Mouse (Mus musculus): ENCODE measurements around the gene Ell2.

Gene Ell2

DNA sequence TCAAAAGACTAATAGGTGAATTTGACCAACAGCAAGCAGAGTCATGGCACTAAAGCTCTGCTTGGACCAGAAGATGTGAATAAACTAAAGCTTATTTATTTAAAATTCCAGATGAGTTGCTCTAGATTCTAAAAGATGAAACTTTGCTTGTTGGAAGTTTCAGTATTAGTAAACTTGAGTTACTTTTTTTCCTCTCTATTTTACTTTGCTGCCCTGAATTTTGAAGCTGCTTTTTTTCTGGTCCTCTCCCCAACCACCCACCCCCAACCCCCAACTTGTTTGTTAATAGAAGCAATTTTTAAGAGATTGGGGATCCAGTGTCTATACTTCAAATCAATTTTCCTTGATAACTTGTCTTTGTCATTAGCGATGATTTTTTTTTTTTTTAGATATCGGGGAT is 64.2 kb downstream of the Ell2 start:
- DNase-seq, result no peak

DNA sequence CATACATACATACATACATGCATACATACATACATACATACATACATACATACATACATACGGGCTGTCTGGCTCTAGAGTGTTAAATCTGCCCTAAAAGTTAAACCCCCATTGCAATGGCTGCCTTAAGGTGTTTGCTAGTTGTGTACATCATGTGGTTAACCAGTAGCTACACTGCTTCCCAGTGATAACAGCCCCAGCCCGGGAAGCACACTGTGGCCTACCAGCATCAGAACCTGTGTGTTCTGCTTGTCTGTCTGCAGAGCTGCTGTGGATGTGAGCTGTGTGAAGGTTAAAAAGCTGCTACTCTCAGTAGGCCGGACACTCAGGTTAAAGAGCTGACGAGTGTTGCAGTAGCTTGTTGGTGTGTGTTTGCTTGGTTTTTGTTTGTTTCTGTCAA is 64.8 kb downstream of the Ell2 start:
- no peak for DNase-seq

DNA sequence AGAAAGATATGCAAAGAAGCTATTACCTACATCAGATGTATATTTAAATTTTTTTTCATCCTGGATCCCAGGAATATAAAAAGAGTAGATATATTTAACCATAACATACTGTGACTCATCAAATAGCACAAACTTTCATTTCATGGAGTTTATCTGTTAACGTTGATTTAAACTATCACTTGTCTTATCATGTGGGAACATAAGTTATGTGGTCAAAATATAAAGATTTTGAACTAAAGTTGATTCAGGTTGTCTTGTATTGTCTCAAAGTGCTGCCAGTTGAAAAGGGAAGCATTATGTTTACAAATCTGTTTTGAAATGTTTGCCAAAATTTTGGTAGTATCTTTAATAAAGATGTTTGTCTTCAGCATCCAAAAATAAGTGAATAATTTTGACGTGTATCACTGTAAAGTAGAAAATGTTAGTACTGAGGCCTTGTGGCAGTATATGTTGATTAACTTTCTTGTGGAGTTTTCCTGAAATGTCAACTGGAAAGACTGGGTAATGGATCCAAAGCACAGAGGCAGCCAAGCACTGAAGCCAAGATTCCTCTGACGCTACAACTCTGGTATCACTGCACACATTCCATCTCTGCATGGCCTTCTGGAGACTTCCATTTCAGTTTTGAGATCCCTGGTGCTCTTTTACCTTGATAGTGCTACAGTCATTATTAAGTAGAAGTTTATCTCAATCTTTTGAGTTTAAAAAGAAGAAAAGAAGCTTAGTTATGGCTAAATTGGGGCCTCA is 65.6 kb downstream of the Ell2 start:
- no peak for DNase-seq

DNA sequence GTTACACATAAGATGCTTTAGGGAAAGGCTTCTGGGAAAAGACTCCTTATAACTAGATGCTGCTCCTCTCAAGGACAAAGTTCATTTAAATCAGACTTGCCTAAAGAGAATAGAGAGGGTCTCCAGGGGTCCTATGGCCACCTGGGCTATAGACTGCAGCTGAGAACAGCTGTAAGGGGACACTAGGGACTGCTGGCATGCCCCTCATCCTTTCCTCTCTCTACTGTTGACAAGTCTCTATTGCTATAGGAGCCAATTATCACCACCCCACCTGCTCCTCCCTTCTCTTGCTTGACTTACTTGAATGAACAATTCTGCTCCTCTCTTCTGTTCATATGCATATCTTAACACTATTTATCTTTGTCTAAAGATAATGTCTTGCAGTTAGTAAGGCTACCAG is 69.4 kb downstream of the Ell2 start:
- no peak for DNase-seq

DNA sequence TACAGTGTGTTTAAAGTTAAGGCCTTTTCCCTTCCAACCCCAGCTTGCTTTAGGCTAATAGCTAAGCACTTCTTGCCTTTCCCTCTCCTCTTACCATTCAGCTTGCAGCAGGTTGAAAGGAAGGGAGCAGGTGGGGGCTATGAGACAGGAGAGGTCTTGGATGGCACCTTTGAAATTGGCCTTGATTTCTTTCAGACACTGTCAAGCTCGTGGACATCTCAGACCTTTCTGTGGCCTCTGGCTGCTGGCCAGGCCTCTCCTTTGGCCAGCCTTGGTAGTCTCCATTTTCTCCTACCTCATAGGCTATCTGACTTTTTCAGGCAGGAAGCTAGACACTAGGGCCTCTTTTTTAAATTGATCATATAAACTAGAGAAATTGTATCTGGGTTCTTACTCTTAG is 70.1 kb downstream of the Ell2 start:
- DNase-seq, result no peak

DNA sequence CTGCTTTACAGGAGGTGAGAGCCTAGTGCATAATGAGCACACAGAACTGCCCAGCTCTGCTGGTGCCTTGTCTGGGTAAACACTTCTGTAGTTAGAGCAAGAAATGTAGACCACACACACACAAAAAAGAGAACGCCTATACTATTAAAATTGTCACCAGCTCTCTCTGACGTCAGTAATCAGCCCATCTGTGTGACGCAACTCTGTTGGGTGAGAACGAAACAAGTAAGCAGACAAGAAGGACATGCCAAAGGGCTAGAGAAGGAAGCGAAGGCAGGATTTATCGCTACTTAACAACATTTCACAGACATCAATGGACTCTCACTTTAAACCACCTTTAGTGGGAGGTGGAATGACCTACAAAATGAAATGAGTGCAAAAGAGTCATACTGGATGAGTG is 71.6 kb downstream of the Ell2 start:
- DNase-seq, result no peak

DNA sequence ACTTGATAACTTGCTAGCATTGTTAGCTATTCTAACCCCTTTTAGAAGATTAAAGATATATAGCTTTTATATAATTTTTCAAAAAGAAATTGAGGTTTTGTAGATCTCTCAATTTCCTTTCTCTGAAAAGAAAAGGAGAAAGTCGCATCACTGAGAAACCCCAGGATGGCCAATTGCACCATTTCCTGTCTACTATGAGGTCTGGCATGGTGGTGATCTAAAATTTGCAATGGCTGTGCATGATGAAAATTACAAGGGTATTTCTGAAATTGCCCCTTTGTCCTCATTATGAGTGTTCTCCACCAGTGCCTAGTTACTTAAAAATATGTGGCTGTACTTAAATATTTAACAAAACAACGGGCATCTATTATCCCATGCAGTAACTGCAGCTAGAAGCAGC is 72.6 kb downstream of the Ell2 start:
- DNase-seq, result no peak

DNA sequence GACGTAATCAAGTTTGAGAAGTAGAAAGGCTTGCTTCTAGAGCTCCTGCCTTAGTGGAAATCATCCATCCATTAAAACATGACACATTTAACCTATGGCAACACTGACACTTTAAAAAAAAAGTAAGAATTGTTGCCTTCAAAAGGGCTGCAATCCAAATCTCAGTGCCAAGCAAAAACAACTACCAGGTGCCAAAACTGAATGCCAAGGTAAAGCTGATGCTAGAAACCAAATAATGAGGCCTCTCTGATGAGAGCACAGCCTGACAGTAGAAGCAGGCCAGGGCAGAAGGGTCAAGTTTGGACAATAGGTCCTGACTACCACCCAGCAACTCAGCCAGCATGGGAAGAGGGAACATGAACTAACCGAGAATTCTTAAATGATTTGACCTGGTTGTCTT is 73.5 kb downstream of the Ell2 start:
- DNase-seq, result no peak

DNA sequence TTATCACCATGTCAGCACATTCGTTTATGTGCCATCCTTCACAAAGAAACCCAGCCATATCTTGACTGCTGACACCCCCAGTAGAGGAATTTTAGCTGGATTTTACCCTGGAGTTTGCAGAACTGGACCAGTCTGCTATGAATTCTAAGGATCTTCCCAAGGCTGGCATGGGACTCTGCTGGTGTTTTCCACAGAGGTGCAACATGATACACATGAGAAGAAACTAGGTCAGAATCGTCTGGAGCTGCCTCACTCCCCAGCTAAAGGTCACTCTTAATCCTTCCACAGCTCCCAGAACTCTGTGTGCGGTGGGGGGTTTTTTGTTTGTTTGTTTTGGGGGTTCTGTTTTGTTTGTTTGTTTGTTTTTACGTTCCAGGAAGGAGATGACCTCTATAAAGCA is 79.2 kb downstream of the Ell2 start:
- DNase-seq, result no peak

DNA sequence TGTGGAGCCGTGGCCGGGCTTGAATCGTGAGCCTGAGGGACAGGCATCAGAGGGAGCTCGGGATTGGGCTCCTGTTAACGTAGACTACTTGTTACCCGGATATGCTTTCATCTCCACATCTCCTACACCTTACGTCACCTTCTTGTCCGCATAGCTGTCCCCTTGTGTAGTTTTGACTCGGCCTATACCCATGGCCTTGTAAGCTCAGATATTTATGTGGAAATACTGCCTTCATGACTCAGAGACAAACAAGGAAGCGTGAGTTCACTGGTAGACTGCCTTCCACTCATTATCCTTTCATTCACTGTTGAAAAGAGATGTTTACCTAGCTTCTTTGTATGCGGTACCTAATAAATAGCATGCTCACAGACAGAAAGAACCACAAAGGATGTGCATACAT is 79.7 kb downstream of the Ell2 start:
- no peak for DNase-seq

DNA sequence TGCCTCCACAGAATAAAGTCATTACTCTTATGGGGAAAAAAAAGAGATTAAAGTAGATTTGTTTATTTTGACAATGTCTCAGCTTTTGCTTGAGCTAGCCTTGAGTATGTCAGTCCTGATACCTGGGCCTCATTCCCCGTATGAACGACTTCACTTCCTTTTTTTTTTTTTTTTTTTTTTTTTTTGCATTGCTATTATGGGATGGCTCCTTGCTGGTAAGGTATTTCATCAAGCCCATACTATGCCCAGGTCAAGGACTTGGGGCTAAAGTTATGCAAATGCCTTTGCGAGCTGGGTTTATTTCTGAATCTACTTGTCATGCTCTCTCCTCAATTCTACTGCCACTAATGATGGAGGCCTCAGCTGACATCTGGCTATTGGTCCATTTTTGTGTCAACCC is 80.8 kb downstream of the Ell2 start:
- DNase-seq, result no peak

DNA sequence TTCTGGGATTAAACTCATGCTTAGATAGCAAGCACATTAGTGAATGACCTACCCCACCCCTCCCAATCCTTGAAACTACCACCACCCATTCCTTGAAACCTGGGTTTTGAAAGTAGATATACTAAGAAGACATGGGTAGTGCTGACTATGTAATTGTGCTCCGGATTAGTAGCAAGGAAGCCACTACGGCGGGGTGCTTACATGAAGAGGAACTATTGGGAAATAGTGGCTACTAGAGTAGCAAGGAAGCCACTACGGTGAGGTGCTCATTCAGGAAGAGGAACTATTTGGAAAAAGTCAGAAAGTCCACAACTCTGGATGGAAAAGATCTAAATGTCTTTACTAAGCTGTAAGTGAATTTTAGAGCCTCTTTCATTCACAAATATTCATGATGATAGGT is 81.6 kb downstream of the Ell2 start:
- no peak for DNase-seq

DNA sequence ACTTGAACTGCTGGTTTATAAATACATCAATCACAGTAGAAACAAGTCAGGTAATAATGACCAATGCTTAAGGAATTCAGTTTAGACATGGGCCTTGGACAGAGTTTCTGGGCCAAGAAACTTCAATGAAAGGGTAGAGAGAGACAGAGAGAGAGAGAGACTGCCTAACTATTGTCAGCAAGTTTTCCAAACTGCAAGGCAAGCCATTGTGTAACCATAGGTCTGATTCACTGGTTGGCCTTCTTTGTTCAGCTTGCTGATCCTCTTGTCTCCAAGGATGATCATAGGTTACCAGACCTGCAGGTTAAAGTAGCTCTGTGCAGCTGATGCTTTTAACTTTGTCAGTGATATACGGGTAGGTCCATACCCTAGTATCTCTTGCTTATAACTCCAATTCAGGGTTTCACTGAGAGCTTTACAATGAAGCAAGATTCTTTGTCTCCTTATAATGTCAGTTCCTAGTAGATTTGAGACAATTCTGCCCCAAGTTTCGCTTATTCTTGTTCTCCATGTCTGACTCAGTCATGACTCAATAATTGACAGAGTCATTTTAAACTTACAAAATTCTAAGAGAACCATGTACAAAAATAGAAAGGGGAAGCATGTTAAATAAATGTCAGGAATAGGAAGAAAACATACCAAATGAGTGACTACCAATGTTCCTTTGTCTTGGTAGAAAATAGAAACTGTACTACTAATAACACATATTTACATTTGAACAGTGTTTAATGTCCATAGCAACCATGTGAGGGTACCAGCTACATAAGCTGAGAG is 82.7 kb downstream of the Ell2 start:
- no peak for DNase-seq

DNA sequence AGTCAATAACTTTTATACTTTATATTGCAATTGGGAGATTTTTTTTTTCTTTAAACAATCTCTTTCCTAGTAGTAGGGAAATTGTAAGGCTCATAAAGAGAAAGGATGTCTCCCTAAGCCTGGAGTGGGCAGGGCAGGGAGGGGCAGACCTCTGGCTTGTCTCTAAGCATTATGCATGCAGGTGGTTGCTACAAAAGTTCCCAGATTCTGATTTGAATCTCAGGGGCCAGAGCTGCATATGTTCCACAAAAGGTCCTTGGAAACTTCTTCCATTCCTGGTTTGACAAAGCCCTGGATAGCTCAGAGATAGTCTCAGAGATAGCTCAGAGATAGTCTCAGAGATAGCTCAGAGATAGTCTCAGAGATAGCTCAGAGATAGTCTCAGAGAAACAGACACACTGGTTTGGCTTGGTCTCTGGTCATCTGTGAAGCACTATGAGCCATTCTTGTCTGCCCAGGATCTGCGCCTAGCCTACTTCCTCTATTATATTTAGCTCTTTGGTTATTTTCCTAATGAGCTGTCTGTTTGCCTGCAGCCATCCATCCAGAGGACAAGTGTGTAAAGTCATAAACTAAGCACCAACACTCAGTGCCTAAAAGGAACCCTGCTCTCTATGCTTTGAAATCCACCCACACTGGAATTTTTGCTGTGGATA is 84.1 kb downstream of the Ell2 start:
- DNase-seq, result no peak

DNA sequence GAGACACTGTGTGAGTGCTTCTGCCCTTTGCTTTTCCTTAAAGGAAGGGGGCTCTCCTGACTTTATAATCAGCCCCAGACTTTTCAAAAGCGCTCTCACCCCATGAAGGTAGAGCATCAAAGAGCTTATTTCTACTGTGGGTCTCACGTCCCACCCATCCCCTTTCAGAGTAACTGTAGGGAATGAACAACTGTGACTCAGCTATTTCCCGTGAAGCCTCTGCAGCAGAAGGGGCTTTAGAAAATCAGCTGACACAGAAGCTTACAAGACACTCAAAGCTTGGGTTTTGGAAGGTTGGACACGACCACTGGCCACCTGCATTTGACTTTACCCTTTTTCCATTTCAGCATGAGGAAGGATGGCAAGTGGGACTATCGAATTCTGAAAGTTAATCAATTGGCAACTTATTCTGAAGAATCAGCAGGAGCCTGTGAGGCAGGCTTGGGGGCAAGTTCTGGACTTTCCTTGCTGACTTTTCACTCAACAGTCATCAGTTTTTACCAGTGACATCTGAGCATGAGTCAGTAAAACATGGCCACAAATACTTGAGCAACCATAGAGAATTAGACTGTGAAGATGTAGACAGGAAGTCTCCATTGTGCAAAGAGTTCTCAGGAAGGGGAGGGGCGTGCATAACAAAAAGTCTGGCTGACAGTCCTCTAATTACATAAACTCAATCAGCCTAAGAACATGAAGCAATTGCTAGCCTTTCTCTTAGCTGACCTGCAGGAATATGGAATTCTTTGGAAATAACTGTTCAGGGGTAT is 87.5 kb downstream of the Ell2 start:
- no peak for DNase-seq

DNA sequence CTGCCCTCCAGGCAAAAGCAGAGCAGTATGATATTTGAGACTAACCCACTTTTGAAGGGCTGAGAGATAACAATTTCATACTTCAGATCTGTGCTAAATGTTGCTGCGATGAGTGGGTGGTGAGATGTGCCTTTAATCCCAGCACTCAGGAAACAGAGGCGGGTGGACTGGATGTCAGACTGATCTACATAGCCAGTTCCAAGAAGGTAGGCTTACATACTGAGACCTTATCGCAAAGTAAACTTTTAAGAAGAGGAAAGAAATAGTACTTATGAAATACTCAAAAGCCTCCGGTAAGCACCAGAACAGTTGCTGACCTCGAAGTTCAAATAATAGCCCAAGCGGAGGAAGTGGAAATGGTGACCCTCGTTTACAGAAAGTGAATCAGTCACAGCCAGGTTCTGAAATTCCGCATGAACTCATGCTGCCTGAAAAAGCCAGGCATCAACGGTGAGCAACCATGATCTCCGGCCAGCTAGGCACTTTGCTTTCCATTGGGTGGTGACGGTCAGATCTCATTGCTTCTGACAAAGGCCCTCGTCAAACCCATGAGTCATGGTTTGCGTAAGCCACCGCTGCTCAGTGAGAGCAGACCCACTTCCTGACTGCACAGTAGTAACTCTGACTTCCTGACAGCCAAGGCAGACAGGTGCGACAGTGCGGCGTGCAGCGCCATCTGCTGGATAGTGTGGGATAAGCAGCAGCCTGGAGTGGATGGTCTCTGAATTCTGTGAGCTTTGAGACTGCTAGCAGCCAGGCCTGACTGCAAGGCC is 91.0 kb downstream of the Ell2 start:
- DNase-seq, result peak; percentile 92

DNA sequence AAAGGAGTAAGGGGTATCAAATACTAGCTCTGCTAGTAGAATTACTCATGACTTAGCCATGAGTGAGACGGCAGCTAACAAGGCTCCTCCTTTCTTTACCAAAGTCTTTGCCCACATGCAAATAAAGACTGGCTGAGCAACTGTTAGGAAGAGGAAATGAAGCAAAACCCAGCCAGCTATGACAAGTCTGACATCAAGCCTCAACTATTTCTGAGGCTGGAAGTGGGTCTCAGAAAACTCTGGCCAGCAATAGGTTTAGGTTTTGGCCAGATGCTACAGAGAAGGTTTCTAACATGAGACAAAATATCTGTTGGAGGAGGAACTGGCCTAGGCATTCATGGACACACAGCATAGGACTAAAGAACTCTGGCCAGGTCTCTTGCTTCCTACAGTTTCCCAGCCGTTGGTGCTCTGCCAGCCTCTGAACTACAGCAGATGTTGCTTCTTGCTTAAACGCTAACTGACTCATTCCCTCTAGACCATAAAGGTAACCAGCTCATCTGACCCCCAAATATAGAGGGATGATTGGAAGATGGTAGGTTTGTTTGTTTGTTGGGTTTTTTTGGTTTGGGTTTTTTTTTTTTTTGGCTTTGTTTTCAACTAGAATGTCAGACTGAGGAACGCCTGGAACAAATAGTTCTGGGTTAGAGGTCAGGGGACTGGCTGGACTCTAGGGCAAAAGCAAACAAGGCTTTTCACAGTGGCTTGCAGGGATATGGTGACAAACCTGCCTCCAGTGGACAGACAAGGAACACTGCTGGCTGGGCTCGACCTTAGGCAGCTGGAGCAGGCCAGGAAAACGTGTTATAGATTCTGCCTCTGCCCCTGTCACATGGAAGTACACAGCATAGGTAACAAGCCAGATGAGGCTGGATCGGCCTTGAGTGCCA is 92.1 kb downstream of the Ell2 start:
- no peak for DNase-seq

DNA sequence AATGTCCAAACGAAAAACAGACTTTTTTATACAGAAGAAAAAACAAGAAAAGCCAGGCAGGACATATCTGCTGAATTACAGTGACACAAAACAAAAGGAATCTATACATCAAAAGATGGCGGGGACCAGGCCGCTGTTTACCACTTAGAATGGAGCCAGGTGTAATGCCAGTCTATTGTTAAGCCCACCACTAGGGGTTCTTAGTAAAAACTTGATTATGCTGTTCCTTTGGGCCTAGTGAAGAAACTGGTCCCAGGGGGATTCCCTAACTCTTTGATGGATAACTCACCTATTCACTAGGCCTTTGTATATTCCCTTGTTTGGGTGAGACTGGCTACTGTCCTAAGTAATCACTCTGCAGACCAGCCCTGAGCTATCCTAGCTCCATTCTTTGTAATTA is 92.9 kb downstream of the Ell2 start:
- DNase-seq, result no peak

DNA sequence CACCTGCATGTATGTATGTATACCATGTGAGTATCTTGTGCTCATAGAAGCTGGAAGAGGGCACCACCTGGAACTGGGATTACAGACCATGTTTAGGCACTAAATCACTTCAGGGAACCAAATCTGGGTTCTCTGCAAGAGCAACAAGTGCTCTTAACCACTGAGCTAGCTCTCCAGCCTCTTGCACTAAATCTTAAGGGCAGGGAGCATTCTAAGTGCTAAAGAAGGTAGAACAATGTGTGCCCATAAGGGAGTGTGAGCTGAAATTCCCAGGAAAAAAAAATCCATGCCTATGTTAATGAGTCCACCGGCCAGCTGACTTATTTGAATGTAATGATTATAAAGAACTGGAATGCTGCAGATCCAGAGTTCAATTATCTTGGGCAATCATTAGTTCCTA is 101.4 kb downstream of the Ell2 start:
- DNase-seq, result no peak

DNA sequence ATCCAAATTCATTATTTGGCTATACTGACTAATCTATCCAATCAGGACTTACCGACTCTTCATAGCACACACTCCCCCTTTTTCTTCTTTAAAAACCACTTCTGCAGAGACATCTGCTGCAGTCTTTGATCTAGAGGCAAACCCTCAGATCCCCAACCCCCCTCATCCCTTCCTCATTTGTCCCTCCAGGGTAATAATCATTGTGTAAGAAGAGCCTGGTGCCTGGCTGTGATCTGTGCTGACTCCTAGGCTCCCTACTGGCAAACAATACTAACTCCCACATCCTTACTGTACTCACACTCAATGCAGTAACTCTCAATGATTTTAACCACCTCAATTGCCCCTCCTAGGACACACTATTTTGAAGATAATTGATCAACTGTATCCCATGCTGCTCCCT is 103.4 kb downstream of the Ell2 start:
- DNase-seq, result no peak

DNA sequence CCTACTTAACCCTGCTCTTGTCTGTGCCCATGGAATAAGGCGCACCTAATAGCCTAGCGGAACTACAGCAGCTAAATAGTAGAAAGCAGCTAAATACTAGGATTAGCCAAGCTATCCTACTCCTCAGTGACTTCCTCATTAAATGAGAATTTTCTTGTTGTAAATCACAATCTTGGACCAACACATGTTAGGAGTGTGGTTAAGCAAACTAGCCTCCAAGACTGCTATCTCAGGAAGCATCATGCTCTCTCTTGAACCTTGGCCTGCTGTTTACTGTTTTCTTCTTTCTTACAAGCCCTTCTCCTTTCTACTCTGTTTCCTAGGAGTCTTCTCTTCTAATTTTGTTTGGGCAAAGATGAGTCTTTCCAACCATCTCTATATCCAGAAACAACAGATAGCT is 110.6 kb downstream of the Ell2 start:
- no peak for DNase-seq

DNA sequence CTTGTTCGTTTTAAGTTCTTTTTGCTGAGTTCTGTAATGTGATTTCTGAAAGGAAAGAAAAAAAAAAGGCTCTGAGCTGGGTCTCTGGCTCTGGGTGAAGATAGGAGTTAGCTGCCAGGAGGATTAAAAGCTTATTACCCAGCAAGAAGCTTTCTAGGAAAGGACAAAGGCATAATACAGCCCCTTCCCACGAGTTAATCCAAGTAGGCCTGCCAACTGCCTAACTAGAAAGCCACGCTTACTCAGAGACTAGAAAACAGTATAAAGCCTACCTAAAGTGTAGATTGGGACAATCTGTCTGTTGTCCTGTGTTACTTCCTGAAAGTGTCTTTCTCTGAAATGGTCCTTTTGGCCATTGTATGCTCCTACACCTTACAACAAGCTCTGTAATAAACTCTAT is 111.9 kb downstream of the Ell2 start:
- no peak for DNase-seq

Data from right cerebral cortex, adult 18-20 months (tissue).